Mouse (Mus musculus) 3134 (cell line): ENCODE measurements around the gene Fam122b.

Source experiments
- DNase-seq: peaks from one replicate; pipeline ENCODE4 v3.0.0-alpha.2; 2011; ENCODE audit warnings: low spot score; ENCODE audit not compliant: insufficient read length; ENCODE audit errors: extremely low read depth

The Fam122b gene

DNA sequence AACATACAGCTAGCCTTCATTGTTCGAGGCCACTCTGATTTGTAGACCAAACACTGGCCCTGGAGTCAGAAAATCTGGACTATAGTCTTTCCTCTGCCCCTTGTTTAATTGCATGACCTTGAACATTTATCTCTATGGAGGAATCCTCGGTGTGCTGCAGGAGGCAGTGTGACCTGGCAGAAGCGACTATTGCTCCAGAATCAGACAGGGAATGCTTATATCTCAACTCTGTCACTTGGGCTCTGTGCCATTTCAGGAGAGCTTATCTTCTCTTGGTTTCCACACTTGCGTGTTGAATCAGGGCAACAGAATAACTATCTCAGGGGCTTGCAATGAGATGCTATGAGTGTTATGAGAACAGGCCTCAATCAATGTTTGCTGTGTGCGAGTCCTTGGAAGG is 68.0 kb downstream of the Fam122b start:
- no peak for DNase-seq

DNA sequence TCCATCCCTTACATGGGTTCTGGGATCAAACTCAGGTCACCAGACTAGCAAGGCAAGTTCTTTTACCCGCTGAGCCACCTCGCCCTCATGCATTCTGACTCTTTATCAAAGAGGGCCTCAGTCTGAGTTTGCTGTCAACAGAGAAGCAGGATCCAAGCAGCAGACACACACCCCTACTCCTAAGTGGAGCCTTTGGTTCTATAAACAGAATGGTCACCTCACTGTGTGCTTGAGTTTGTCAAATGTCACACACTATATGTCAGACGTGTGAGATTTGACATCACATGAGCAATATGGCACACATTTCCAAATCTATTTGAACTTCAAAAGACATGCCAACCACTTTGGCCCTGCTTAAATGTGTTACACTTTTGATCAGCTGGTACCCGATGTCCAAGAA is 71.9 kb downstream of the Fam122b start:
- DNase-seq = no peak

DNA sequence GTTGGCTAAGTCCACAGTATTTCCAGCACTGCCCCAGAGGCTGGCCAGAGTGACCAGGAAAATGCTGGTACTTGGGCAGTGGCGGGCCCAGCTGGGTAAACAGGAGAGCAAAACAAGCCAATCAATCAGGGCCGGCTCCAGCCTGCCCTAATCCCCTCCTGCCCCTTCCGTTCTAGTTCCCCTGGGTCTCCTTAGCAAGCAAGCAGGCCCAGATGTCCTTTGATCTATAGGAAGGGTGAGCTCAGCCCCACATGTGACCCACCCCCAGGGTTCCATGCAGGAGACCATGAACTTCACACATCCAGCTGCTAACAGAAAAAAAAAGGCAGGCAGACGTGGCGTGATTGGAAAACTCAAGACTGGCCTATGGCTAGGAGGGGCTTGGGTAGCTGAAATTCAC is 73.2 kb downstream of the Fam122b start:
- no peak for DNase-seq
